Mouse (Mus musculus): Measurements from ENCODE around the gene Kdm2a.
A peak's percentile ranks its signal among the peaks of the same experiment; 100 is the strongest.

Gene Kdm2a

DNA sequence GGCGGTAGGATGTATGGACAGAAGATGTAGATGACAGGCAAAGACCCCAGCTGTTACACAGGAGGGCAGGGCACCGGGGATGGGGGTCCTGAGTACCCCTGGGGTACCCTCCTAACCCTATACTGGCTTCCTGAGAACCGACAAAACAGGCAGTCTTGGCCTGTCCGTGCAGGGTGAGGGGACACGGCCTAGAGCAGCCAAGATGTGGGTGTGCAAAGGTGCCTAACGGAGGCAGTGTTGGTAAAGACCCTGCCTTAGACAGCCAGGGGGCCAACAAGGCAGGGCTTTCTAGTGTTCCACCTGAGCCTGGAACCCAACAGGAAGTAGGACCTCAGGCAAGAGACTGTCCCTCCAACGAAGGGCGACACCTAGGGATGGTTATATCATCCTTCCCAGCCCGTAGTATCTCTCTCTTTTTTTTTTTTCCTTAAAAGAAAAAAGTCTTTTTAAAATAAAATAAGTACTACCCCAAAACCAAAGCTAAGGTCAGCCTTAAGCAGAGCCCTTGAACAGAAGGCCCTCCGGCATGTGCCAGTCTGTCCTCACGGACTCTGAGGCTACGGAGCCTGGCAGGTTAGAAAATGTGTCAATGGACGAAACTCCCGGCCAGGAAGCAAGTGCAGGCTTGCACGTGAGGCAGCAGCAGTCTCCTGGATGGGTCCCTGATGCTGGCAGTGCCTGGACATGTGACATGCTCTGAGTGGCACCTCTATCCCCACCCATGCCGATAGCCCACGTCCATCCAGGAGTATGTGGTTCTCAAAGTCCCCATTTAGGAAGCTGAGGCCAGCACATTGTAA, 99.6 kb downstream of the Kdm2a start:
- peak; percentile 89 for DNase-seq

DNA sequence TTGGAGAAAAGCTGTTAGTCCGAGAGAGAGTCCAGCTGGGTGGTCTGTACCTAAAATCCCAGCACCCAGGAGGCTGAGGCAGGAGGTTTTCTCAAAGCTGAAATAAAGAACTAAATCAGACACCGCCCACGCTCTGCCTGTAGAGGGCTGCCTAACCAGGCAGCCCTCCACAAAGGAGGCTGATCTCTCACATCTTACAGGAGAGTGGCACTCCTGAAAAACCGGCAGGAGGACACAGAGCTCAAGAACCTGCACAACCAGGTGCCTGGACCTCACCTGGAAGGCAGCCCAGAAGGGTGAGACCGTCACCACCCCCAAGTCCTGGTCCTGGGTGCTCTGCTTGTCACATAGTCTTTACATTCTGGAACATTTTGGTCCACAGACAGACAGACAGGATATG, 100.2 kb downstream of the Kdm2a start:
- no peak for DNase-seq

DNA sequence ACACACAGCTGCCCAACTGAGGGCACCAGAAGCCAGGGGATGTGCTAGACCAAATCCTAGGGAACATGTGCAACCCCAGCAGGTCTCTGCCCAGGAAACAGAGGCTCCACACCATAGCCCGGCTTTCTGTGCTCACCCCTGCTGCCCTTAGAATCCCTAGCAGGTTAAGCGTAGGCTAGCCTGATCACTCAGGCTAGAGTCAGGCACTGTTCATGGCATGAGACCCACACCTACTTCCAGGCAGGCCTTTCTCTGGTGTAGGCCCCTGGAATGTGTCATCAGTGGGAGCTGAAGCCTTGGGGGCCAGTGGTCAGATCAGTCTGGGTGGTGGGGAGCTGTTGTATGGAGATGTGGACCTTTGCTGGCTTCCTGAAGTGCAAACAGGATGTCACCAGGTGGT, 101.5 kb downstream of the Kdm2a start:
- DNase-seq: peak; percentile 91

DNA sequence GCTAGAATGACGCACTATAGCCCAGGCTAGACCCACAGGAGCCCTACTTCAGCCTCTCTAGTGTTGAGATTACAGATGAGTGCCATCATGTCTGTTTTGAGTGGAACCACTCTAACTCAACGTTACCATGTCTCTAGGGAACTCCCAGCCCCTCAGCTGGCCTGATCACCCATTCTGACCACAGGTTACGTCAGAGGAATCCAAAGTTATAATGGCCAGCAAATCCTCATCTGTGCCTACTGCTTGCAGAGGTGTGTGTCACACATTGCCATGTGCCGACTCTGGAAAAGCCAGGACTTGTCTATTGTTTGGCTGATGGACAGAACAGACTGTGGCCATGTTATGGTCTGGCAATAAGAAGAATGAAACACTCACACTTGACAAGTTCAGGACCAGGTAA, 102.7 kb downstream of the Kdm2a start:
- peak; percentile 87 for DNase-seq

DNA sequence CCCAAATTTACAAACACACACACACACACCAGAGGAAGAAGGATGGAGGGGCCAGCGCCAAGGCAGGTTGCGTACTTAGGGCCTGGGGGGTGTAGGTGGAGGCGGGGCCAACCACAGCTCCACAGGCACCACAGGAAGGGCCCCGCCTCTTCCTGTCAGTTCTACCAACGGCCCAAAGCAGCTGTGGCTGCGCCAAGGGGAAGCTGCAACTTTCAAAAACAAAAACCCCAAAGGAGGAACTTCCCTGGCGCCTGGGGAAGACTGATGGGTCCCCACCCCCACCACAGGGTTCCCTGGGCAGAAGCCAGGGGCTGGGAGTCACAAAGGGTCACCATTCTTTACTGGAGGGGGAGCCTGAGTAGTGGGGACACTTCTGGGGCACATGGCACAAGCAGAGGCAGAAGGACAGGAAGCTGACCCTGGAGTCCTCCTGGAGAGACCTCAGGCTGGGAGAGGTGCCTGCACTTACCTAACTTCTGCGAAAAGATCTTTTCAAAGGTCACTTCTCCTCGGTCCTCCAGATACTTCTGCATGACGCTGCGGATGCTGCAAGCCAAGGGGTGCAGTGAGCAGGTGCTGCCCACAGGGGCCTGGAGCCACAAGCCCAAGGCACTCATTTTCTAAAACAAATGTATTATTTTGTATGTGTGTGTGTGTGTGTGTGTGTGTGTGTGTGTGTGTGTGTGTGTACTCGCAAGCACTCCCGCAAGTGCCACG, 103.5 kb downstream of the Kdm2a start:
- peak; percentile 99 for DNase-seq

DNA sequence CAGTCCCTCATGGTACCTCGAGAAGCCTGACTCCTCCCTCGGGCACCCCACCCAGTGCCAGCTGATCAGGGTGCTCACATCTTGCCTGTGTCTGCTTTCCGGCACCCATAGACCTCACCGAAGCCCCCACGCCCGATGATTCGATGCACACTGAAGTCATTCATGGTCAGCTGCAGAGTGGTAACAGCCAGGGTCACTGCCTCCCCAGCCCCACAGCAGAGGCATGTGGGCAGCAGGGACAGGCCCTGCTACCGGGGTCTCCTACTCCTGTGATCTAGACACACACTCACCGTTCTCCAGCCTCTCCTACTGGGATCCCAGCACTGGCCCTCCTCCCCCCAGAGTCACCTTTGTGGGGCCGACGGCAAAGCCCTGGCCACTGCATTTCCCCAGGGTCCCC, 106.9 kb downstream of the Kdm2a start:
- DNase-seq: peak; percentile 92

DNA sequence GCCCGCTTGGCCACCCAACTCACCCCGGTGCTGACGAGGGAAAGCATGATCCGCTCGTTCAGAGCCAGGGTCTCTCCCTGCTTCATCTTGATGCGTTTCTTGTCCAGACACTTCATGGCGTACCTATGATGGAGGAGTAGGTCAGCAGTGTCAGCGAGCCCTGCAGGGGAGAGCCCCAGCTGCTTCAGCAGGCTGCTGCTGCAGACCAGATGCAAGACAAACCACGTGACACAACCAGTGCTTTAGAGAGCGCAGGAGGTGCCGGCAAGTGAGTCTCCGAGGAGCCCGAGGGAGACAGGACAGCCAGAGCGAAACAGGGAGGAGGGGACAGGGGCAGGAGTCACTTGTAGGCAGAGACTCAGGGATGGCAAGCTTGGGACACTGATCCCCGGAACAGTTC, 107.3 kb downstream of the Kdm2a start:
- peak; percentile 82 for DNase-seq

DNA sequence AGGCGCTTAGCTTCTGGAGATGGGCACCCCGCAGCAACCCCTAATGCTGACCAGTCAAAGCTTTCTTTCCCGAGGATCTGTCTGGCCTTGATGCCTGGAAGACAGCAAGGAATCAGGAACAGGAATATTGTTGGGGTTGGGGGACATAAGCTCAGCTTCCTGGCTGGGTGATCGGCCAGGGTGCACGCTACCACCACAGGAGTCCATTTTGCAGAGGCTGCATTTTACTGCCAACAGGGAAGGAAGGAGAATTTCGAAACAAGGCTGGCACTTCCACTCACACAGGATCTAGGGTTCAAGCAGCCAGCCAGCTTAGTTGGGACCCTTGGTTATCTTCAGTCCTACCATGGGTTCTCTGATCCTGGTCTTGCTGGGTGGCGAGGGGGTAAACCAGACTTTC, 114.4 kb downstream of the Kdm2a start:
- DNase-seq: peak; percentile 96

DNA sequence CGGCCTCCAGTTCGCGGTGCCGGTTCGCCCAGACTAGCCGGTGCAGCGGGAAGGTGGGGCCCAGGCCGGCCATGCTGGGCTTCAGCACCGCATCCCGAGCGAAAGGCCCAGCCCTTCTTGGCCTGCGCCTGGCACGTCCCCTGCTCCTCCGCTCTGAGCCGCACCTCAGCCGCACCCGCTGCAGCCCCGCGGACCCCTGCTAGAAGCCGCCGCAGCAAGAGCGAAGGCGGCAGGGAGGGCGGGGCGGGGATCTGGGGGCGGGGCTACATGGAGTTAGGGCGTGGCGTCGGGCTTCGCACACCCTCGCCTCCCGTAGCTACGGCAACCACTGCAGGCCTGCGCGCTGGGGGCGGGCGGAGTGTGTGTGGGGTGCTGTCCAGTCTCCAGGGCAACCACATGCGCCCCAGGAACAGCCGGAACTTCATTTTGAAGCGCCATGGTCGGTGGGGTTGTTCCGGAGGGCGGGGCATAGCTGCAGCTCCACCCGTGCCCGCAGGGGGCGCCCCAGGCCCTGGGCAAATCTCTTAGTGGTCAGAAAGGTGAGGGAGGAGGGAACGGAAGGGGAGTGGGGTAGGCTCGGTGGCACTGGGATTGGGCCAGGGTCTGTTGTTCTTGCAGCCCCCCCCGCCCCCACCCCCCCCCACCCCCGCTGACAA, 115.1 kb downstream of the Kdm2a start, which contains the start of gene Ankrd13d:
Gene Ankrd13d (minus strand): TSS at position 240 of the 656 bp plus-strand sequence.
- DNase-seq: peak; percentile 99

DNA sequence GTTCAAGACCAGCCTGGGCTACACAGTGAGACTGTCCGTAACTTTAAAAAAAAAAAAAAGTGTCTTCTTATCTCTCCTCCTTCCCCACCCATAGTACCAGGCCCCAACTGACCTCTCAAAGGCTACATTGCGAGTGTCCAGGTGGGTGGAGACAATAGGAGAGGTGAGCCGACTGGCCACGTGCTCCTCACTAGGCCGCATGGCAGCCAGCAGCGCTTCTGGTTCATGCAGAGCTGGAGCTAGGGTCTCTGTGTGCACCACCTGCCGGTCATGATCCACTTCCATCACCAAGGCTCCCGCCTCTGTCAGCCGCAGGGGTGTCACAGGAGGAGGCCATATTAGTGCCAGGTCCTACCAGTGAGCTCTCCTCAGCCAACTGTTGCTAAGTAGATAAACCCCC, 117.7 kb downstream of the Kdm2a start:
- DNase-seq: no peak

DNA sequence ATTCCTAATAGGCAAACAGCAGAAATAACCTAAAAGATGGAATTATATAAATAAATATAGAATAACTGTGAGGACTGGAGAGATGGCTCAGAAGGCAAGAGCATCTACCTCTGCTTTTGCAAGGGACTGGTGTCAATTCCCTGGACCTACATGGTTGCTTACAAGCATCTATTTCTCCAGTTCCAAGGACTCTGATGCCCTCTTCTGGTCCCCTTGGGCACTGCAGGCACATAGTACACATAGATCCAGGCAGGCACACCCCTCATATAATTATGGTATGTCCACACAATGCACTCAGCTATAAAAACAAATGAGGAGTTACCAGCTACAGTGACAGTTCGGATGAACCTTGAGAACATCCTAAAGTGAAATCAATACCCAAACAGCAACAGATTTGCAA, 118.6 kb downstream of the Kdm2a start:
- no peak for DNase-seq

DNA sequence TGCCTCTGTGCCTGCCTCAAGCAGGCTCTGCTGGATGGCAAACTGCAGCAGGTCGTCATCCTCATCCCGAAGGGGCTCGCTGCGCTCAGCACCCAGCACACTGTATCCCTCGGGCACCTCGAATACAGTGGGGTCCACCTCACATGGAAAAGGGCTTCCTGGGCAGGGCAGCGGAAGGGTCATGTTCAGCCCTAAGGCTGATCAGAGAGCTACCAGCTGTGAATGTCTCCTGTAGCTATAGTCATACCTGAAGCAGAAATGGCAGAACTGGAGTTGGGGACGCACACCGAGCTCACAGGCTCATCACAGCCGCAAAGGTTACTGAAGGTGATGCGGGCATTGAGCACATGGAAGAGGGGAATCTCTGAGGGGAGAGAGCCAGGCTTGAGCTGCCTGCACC, 127.1 kb downstream of the Kdm2a start:
- DNase-seq: peak; percentile 76

DNA sequence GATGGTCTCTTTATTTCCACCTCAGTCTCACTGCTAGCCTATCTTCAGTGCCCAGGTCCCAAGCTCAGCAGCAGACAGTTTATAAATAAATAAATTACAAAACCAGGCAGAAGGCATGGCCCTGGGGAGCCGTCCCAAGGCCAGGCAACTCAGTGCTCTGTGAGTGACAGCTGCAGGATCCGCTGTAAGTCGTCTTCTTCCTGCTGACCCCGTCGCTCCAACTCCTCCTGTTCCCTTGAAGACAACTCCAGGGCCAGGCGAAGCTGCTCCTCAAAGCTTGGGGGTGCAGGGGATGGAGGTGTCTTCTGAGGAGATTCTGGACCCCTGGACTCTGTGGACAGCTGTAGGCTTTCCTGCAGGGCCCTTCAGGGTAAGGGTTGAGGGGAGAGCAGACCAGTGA, 127.9 kb downstream of the Kdm2a start:
- DNase-seq: peak; percentile 83

DNA sequence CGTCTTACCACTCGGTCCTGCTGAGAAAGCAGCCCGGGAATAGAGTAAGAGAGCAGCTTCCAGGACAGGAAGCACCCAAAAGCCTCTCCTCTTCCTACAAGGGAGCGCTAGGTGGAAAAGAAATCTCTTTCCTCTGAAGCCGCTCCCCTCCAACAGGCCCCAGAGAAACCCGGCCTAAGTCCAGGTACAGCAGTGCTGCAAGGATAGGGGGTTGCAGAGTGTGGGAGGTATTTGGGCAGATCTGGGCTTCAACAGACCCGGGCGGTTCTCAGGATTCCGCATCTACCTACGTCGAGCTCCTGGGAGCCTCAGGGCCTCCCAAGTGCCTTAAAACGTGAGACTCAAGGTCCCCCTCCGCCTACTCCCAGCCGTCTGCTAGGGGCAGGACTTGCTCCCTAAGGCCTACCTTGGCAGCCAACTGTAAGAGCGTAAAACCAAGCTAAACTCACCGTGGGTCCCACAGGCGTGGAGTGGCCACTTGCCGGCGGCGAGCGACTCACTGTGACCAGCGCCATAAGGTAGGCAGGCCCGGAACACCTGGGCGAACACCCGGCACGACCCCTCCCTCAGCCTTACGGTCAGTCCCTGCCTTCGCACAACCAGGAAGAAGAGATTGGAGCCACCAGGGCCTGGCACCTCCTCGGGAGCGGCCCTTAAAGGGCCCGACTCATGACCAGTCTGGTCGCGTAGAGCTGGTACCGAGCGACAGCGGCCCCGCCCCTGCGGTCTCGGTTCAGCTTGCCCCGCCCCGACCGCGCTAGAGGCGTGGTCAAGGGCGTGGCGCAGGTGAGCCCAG, 129.3 kb downstream of the Kdm2a start, which contains the start of gene Ssh3:
Gene Ssh3 (minus strand): TSS at position 615 of the 796 bp plus-strand sequence.
- peak; percentile 98 for DNase-seq

DNA sequence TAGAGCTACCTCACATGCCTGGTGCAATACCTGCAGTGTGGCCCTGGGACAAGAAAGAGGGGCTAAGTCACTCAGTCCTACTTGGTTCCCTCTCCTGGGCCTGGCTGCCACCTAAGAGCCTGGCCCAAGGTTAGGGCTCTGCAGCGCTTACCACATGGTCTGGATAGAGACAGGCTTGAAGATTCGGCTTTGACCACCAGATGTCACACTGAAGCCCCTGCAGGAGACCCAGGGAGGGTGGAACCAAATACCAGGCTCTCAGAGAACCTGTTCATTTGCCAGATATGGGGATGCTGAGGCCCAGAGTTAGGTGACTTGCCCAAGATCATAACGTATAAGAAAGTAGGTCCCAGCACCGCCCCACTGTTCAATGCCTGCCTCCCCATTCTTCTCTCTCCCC, 132.1 kb downstream of the Kdm2a start:
- peak; percentile 87 for DNase-seq

All from heart, adult 11 months (tissue).